Mouse (Mus musculus) frontal cortex, postnatal 10 days (tissue): ENCODE data around the gene Prkcb.
A peak's percentile ranks its signal among the peaks of the same experiment; 100 is the strongest.

ENCODE experiments used
- DNase-seq, 2 experiments: peaks; one replicate each; pipeline ENCODE4 v3.0.0; 2022; ENCODE audit warnings: low spot score in 2 of 2, mixed read lengths in 1 of 2

The Prkcb gene

GRCm38 (mm10) chr7:122289243-122290111 lies 926 bp downstream of the Prkcb start:
- peak in 1 of 2 experiments; percentile 41 for DNase-seq

- peak; percentile 42 to 56 for DNase-seq
These were observed 1.6 kb downstream of the Prkcb start for GRCm38 (mm10) chr7:122290165-122290564.

- no peak for DNase-seq
These were observed 2.2 kb downstream of the Prkcb start for GRCm38 (mm10) chr7:122290771-122291170.

GRCm38 (mm10) chr7:122292151-122292550 lies 3.6 kb downstream of the Prkcb start:
- no peak for DNase-seq

GRCm38 (mm10) chr7:122294111-122294510 lies 5.6 kb downstream of the Prkcb start:
- no peak for DNase-seq

GRCm38 (mm10) chr7:122295363-122295762 lies 6.8 kb downstream of the Prkcb start:
- no peak for DNase-seq

- DNase-seq: no peak
These were observed 7.8 kb downstream of the Prkcb start for GRCm38 (mm10) chr7:122296331-122296730.

- no peak for DNase-seq
These were observed 8.3 kb downstream of the Prkcb start for GRCm38 (mm10) chr7:122296805-122297204.

- DNase-seq: no peak
These were observed 9.1 kb downstream of the Prkcb start for GRCm38 (mm10) chr7:122297627-122298026.

GRCm38 (mm10) chr7:122298715-122299114 lies 10.2 kb downstream of the Prkcb start:
- no peak for DNase-seq

GRCm38 (mm10) chr7:122300538-122300937 lies 12.0 kb downstream of the Prkcb start:
- no peak for DNase-seq

- DNase-seq: no peak
These were observed 14.0 kb downstream of the Prkcb start for GRCm38 (mm10) chr7:122302538-122302937.

- no peak for DNase-seq
These were observed 15.4 kb downstream of the Prkcb start for GRCm38 (mm10) chr7:122303988-122304387.

- DNase-seq: no peak
These were observed 16.0 kb downstream of the Prkcb start for GRCm38 (mm10) chr7:122304521-122304920.

GRCm38 (mm10) chr7:122307241-122307640 lies 18.7 kb downstream of the Prkcb start:
- DNase-seq: no peak

GRCm38 (mm10) chr7:122308661-122309060 lies 20.1 kb downstream of the Prkcb start:
- DNase-seq: no peak

GRCm38 (mm10) chr7:122309909-122310725 lies 21.6 kb downstream of the Prkcb start:
- DNase-seq: no peak

GRCm38 (mm10) chr7:122310726-122311018 lies 22.1 kb downstream of the Prkcb start:
- no peak for DNase-seq

GRCm38 (mm10) chr7:122313690-122314477 lies 25.3 kb downstream of the Prkcb start:
- no peak for DNase-seq

GRCm38 (mm10) chr7:122315720-122316331 lies 27.3 kb downstream of the Prkcb start:
- DNase-seq: no peak

GRCm38 (mm10) chr7:122316681-122317080 lies 28.1 kb downstream of the Prkcb start:
- no peak for DNase-seq

- no peak for DNase-seq
These were observed 28.9 kb downstream of the Prkcb start for GRCm38 (mm10) chr7:122317485-122317884.
